Mouse (Mus musculus): ENCODE measurements around the gene Etd.
"Not testable (repeated sequence)": the region's sequence is repeated elsewhere in the genome, so short reads cannot be mapped to it uniquely, and the experiment has no call there.

The Etd gene

DNA sequence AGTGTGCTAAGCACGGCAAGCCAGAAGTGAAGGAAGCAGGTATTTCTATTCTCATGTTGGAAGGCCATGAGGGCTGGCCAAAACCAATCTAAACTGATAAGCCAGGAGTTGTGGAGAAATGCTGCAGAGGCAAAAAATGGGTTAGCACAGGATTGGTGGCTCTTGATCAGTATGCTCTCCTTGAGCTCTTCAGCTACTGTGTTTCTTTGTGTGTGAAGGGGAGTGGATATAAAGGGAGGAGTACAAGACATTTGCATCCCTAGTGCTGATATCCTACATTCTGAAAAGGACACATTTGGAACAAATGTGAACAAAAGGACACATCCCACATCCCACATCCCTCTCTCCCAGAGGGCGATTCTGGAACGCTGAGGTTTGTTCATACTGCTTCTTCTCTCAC lies at the start of gene Etd:
Gene Etd, plus strand, starts transcription at position 301 of the 400 bp plus-strand sequence.
- in situ Hi-C loops (cut with MboI; ENCODE audit: low sequenced_read_pairs) = no loop called here

DNA sequence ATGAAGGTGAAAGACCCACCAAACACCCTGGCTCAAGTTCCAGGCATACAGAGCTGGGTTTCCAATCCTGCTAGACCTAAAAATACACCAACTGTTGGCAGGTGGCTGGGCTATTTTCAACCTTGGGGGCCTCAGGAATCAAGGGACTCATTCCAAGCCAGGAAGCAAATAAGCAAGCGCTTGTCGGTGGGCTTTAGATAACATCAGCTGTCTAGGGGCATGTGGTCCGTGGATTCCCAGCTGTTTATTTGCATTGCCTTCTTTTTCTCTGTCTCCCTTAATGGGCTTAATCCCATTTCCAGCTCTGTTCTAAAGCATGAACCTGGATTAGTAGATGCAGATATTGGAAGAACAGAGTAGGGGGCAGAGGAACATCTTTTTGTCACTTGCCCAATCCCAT lies 48.4 kb upstream of the Etd start:
- in situ Hi-C loops (cut with MboI; ENCODE audit: low sequenced_read_pairs) = no loop called here

DNA sequence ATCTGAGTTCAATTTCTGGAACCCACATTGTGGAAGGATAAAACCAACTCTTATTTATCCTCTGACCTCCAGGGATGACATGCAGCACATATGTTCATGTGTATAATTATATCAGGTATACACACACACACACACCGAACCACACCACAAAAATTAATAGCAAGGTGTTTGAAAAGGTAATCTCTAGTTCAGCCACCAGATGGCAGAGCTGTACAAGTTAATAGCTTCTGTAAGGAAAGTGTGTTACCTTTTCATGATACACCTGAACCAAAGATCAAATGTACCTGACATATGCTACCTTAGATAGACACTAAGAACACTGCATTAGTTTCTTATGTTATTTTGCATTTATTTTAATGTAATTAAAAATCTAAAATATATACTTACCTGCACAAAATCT lies 1.8 kb upstream of the Etd start:
- in situ Hi-C loops (cut with MboI; ENCODE audit: low sequenced_read_pairs) = no loop called here

DNA sequence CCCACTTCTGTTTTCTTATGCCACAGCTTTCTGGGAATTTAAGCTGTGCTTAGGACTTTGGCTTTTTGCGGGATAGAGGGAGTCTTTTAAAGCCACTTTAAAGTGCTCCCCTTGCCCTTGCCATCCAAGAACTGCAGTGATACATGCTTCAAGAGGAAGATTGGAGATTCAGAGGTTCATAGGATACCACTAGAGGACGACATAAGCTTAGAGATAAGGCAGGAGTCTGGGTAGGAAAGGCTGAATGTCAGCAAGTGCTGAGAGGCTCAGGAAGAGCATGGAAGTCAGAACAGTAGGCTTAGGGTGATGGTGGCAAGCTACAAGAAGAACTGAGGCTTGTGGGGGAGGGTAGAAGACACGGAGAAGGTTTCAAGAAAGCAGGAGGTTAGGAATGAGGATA lies 24.9 kb downstream of the Etd start:
- in situ Hi-C loops (cut with MboI; ENCODE audit: low sequenced_read_pairs) = no loop called here

DNA sequence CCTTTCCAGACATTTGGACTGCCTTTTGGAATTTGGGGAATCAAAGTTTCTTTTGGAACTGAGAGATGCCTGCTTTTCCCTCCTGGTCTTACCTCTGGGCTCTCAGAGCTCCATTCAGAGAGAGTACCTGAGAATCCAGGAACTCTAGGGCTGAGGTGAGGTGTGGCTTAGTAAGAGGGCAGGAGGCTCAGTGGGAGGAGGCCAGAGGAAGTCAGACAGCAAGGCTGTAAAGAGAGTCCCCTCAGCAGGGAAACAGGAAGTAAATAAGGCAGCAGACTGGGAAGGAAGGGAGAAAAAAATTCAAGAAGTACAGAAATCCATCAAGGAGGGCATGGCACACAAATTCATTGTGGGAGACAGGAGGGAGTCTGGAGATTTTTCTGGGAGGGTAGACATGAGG lies 29.5 kb downstream of the Etd start:
- in situ Hi-C loops (cut with MboI; ENCODE audit: low sequenced_read_pairs) = not testable (repeated sequence)

Data from CH12F3 (cell line).